Mouse (Mus musculus) G1E-ER4 (cell line): ENCODE measurements around the gene Thoc5. TPM values are rescaled to one million over a fixed set of nuclear protein-coding genes. Genes with fewer than 3 reads are reported as not detected.

ENCODE experiments used
- GATA1 ChIP-seq: IDR thresholded peaks from one replicate; pipeline ENCODE4 v1.8.0; 2012; ENCODE audit warnings: low read length, inconsistent platforms
- polyA plus RNA-seq: library from polyadenylated mRNA; stranded (reverse); fragments of >175 nt; gene quantifications from 2 replicates; pipeline ENCODE4 v1.2.3, GENCODE M21; 2012

Thoc5 gene
- polyA plus RNA-seq, 1 experiment: 4.3 TPM

- no peak for TF ChIP-seq GATA1
These were observed 12.1 kb upstream of the Thoc5 start for GRCm38 (mm10) chr11:4882892-4883627.

GRCm38 (mm10) chr11:4885385-4885903 is 9.7 kb upstream of the Thoc5 start:
- no peak for TF ChIP-seq GATA1

GRCm38 (mm10) chr11:4886987-4887386 is 8.1 kb upstream of the Thoc5 start:
- no peak for TF ChIP-seq GATA1

GRCm38 (mm10) chr11:4900437-4900836 is 5.3 kb downstream of the Thoc5 start:
- TF ChIP-seq GATA1: no peak

GRCm38 (mm10) chr11:4901956-4902355 is 6.8 kb downstream of the Thoc5 start:
- no peak for TF ChIP-seq GATA1

GRCm38 (mm10) chr11:4906231-4906630 is 11.1 kb downstream of the Thoc5 start:
- no peak for TF ChIP-seq GATA1

- TF ChIP-seq GATA1: no peak
These were observed 20.9 kb downstream of the Thoc5 start for GRCm38 (mm10) chr11:4916068-4916467.

GRCm38 (mm10) chr11:4921281-4921680 is 26.2 kb downstream of the Thoc5 start:
- TF ChIP-seq GATA1: no peak

- no peak for TF ChIP-seq GATA1
These were observed 26.6 kb downstream of the Thoc5 start for GRCm38 (mm10) chr11:4921751-4922150.

- no peak for TF ChIP-seq GATA1
These were observed 32.1 kb downstream of the Thoc5 start for GRCm38 (mm10) chr11:4927224-4927623.

- no peak for TF ChIP-seq GATA1
These were observed 36.0 kb downstream of the Thoc5 start for GRCm38 (mm10) chr11:4931009-4931601.

GRCm38 (mm10) chr11:4936243-4936642 is 41.1 kb downstream of the Thoc5 start:
- TF ChIP-seq GATA1: no peak

- no peak for TF ChIP-seq GATA1
These were observed 51.4 kb downstream of the Thoc5 start for GRCm38 (mm10) chr11:4946530-4946929.

- no peak for TF ChIP-seq GATA1
These were observed 52.1 kb downstream of the Thoc5 start for GRCm38 (mm10) chr11:4946947-4947812.

GRCm38 (mm10) chr11:4947813-4948174 is 52.7 kb downstream of the Thoc5 start, which contains the start of gene Nefh:
Gene Nefh (minus strand): TSS chr11:4948064.
- no peak for TF ChIP-seq GATA1

- no peak for TF ChIP-seq GATA1
These were observed 53.7 kb downstream of the Thoc5 start for GRCm38 (mm10) chr11:4948792-4949191.
